Mouse (Mus musculus) liver, postnatal 0 days (tissue): ENCODE measurements at regions not wholly inside any gene's neighbourhood (a gene's known extent, or its start where the extent isn't known, plus 50 kb on each side); places are given as distances from the start of the nearest gene placed in this dataset.

Experiments used
- CTCF ChIP-seq: sonication (generic); IDR thresholded peaks from 2 replicates; pipeline ENCODE4 v1.5.1; 2016; ENCODE audit warnings: antibody characterized with exemption, low read depth
- EP300 ChIP-seq: IDR thresholded peaks from 2 replicates; pipeline ENCODE4 v1.6.1; 2016; ENCODE audit warnings: antibody characterized with exemption, low read depth, mild to moderate bottlenecking

DNA sequence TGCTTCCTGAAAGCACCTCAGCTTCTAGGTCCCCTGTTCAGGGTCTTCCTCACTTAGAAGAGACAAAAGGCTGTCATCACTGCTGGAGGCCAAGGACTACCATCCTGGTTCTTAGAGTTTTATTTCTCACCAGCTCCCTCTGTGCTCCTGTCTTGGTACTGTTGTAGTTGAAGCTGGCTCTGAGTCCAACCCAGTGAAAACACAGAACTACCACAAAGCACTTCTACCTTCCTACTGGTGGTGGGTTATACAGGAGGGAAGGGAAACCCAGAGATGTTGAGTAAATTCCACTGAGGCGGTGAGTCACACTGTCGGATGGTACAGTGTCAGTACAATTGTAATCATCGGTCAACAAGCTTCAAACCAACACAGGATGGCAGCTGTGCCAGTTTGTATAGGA, 120.3 kb upstream of the 9330182O14Rik start:
- no peak for TF ChIP-seq CTCF
- no peak for TF ChIP-seq EP300
